Mouse (Mus musculus): ENCODE measurements at regions not wholly inside any gene's neighbourhood (a gene's known extent, or its start where the extent isn't known, plus 50 kb on each side); places are given as distances from the start of the nearest gene placed in this dataset.

GRCm38 (mm10) chr5:100992365-100992764, 146.9 kb downstream of the Gpat3 start:
- TF ChIP-seq CTCF (IDR thresholded peaks at IDR 0.05) (peak; percentile 20; the same call in 1 of the 2 replicates), EP300 (IDR thresholded peaks at IDR 0.05) (no peak)

Measured in lung, postnatal 0 days (tissue).